Mouse (Mus musculus): ENCODE results near the gene Tnnt2. TPM values are rescaled to one million over a fixed set of nuclear protein-coding genes. Genes with fewer than 3 reads are reported as not detected.

The Tnnt2 gene
- polyA plus RNA-seq, 1 experiment from 2014 or later, result 6.0 TPM

GRCm38 (mm10) chr1:135856070-135856469 is 19.9 kb downstream of the Tnnt2 start:
- H3K4me3 ChIP-seq (ENCODE audit: low read depth, low read length), result no peak overlapping the region
- ATAC-seq (ENCODE audit: insufficient read depth), result no peak
- no peaks in the 10 kb centered on the region for H3K4me1 ChIP-seq (ENCODE audit: insufficient read depth)
- H3K4me2 ChIP-seq, result no peak overlapping the region
- no peak overlapping the region for H3K27ac ChIP-seq (ENCODE audit: low read depth)
- no peak overlapping the region for H3K9ac ChIP-seq
- H3K36me3 ChIP-seq (ENCODE audit: insufficient read depth), result no peaks in the 10 kb centered on the region
- H3K27me3 ChIP-seq (ENCODE audit: insufficient read depth, low read length), result no peaks in the 10 kb centered on the region
- no peaks in the 10 kb centered on the region for H3K9me3 ChIP-seq (ENCODE audit: low read depth, low read length)
- no peak for DNase-seq
- TF ChIP-seq CTCF (IDR thresholded peaks at IDR 0.05; ENCODE audit: low read depth), result no peak
- 53% methylated on average over 4 of the region's 4 CpGs for WGBS

GRCm38 (mm10) chr1:135857137-135857775 is 21.1 kb downstream of the Tnnt2 start:
- Histone ChIP-seq H3K27me3 (ENCODE audit: insufficient read depth, low read length) (no peaks in the 10 kb centered on the region), H3K4me2 (no peak overlapping the region), H3K4me3 (ENCODE audit: low read depth, low read length) (no peak overlapping the region), H3K27ac (ENCODE audit: low read depth) (no peak overlapping the region), H3K36me3 (ENCODE audit: insufficient read depth) (no peaks in the 10 kb centered on the region), H3K9ac (no peak overlapping the region), H3K9me3 (ENCODE audit: low read depth, low read length) (no peaks in the 10 kb centered on the region), H3K4me1 (ENCODE audit: insufficient read depth) (no peaks in the 10 kb centered on the region)
- TF ChIP-seq CTCF (IDR thresholded peaks at IDR 0.05; ENCODE audit: low read depth), result no peak
- WGBS, result 55% methylated on average over 11 of the region's 11 CpGs
- no peak for ATAC-seq (ENCODE audit: insufficient read depth)
- DNase-seq, result no peak

- 90% methylated on average over 7 of the region's 7 CpGs for WGBS
Measured at GRCm38 (mm10) chr1:135858533-135858932, 22.4 kb downstream of the Tnnt2 start.

GRCm38 (mm10) chr1:135861091-135861490 is 24.9 kb downstream of the Tnnt2 start:
- H3K36me3 ChIP-seq (ENCODE audit: insufficient read depth), result no peaks in the 10 kb centered on the region
- no peak overlapping the region for H3K4me2 ChIP-seq
- DNase-seq, result no peak
- H3K4me1 ChIP-seq (ENCODE audit: insufficient read depth), result no peaks in the 10 kb centered on the region
- WGBS, result 68% methylated on average over 5 of the region's 5 CpGs
- no peaks in the 10 kb centered on the region for H3K9me3 ChIP-seq (ENCODE audit: low read depth, low read length)
- TF ChIP-seq CTCF (IDR thresholded peaks at IDR 0.05; ENCODE audit: low read depth), result no peak
- H3K4me3 ChIP-seq (ENCODE audit: low read depth, low read length), result no peak overlapping the region
- ATAC-seq (ENCODE audit: insufficient read depth), result no peak
- H3K27me3 ChIP-seq (ENCODE audit: insufficient read depth, low read length), result no peaks in the 10 kb centered on the region
- H3K27ac ChIP-seq (ENCODE audit: low read depth), result no peak overlapping the region
- no peak overlapping the region for H3K9ac ChIP-seq

More at GRCm38 (mm10) chr1:135858533-135858932, 22.4 kb downstream of the Tnnt2 start:
- no peaks in the 10 kb centered on the region for H3K4me1 ChIP-seq (ENCODE audit: insufficient read depth)
- no peaks in the 10 kb centered on the region for H3K27me3 ChIP-seq (ENCODE audit: insufficient read depth, low read length)
- no peak overlapping the region for H3K4me3 ChIP-seq (ENCODE audit: low read depth, low read length)
- ATAC-seq (ENCODE audit: insufficient read depth) (no peak), DNase-seq (no peak)
- no peak for TF ChIP-seq CTCF (IDR thresholded peaks at IDR 0.05; ENCODE audit: low read depth)
- H3K36me3 ChIP-seq (ENCODE audit: insufficient read depth), result no peaks in the 10 kb centered on the region
- no peaks in the 10 kb centered on the region for H3K9me3 ChIP-seq (ENCODE audit: low read depth, low read length)
- H3K9ac ChIP-seq, result no peak overlapping the region
- no peak overlapping the region for H3K4me2 ChIP-seq
- H3K27ac ChIP-seq (ENCODE audit: low read depth), result no peak overlapping the region

- ATAC-seq (ENCODE audit: insufficient read depth), result 0 out of 2 replicates have a peak, but pooled peaks have one; percentile 7
Measured at GRCm38 (mm10) chr1:135861980-135862552, 25.9 kb downstream of the Tnnt2 start.

GRCm38 (mm10) chr1:135862561-135862960 is 26.4 kb downstream of the Tnnt2 start:
- DNase-seq, result no peak

More at GRCm38 (mm10) chr1:135861980-135862552, 25.9 kb downstream of the Tnnt2 start:
- no peak for TF ChIP-seq CTCF (IDR thresholded peaks at IDR 0.05; ENCODE audit: low read depth)
- Histone ChIP-seq H3K4me3 (ENCODE audit: low read depth, low read length) (no peak overlapping the region), H3K9me3 (ENCODE audit: low read depth, low read length) (no peaks in the 10 kb centered on the region), H3K36me3 (ENCODE audit: insufficient read depth) (no peaks in the 10 kb centered on the region), H3K4me2 (no peak overlapping the region), H3K27ac (ENCODE audit: low read depth) (no peak overlapping the region), H3K9ac (no peak overlapping the region), H3K4me1 (ENCODE audit: insufficient read depth) (no peaks in the 10 kb centered on the region), H3K27me3 (ENCODE audit: insufficient read depth, low read length) (no peaks in the 10 kb centered on the region)
- WGBS, result 46% methylated on average over 9 of the region's 9 CpGs
- DNase-seq, result peak; percentile 10

GRCm38 (mm10) chr1:135863786-135864335 is 27.7 kb downstream of the Tnnt2 start:
- Histone ChIP-seq H3K27ac (ENCODE audit: low read depth) (no peak overlapping the region), H3K4me2 (no peak overlapping the region), H3K9me3 (ENCODE audit: low read depth, low read length) (no peaks in the 10 kb centered on the region), H3K4me3 (ENCODE audit: low read depth, low read length) (no peak overlapping the region), H3K4me1 (ENCODE audit: insufficient read depth) (no peaks in the 10 kb centered on the region), H3K27me3 (ENCODE audit: insufficient read depth, low read length) (no peaks in the 10 kb centered on the region), H3K9ac (no peak overlapping the region), H3K36me3 (ENCODE audit: insufficient read depth) (no peaks in the 10 kb centered on the region)
- ATAC-seq (ENCODE audit: insufficient read depth), result no peak
- TF ChIP-seq CTCF (IDR thresholded peaks at IDR 0.05; ENCODE audit: low read depth), result no peak
- DNase-seq, result no peak
- WGBS, result 66% methylated on average over 9 of the region's 9 CpGs

More at GRCm38 (mm10) chr1:135862561-135862960, 26.4 kb downstream of the Tnnt2 start:
- TF ChIP-seq CTCF (IDR thresholded peaks at IDR 0.05; ENCODE audit: low read depth), result no peak
- no peak overlapping the region for H3K9ac ChIP-seq
- H3K4me1 ChIP-seq (ENCODE audit: insufficient read depth), result no peaks in the 10 kb centered on the region
- H3K4me2 ChIP-seq, result no peak overlapping the region
- H3K27me3 ChIP-seq (ENCODE audit: insufficient read depth, low read length), result no peaks in the 10 kb centered on the region
- no peaks in the 10 kb centered on the region for H3K36me3 ChIP-seq (ENCODE audit: insufficient read depth)
- H3K4me3 ChIP-seq (ENCODE audit: low read depth, low read length), result no peak overlapping the region
- H3K27ac ChIP-seq (ENCODE audit: low read depth), result no peak overlapping the region
- WGBS, result 70% methylated on average over 5 of the region's 5 CpGs
- ATAC-seq (ENCODE audit: insufficient read depth), result no peak
- no peaks in the 10 kb centered on the region for H3K9me3 ChIP-seq (ENCODE audit: low read depth, low read length)

Measured in lung, embryonic 14.5 days (tissue).